Mouse (Mus musculus): ENCODE data around the gene A330070K13Rik. TPM values are rescaled to one million over a fixed set of nuclear protein-coding genes. Genes with fewer than 3 reads are reported as not detected.
A peak's percentile ranks its signal among the peaks of the same experiment; 100 is the strongest.

The A330070K13Rik gene
- polyA plus RNA-seq (2014; fragmentation: Nextera tagmentation; extraction: Ambion mirVana) = not detected in 2 replicates

- Histone ChIP-seq H3K27me3 (ENCODE audit: control insufficient read depth, insufficient read depth, low read length) (no peaks in the 10 kb centered on the region), H3K9ac (peak within 1 kb of the TSS; percentile 40), H3K27ac (no peak within 1 kb of the TSS), H3K4me3 (replicated peaks; ENCODE audit: low read length) (peak within 1 kb of the TSS; percentile 7; the same call in 1 of the 2 replicates), H3K4me2 (replicated peaks) (peak within 1 kb of the TSS; percentile 48), H3K9me3 (ENCODE audit: control insufficient read depth, low read length) (no peaks in the 10 kb centered on the region), H3K36me3 (replicated peaks; ENCODE audit: control insufficient read depth, insufficient read depth) (no peaks in the 10 kb centered on the region), H3K4me1 (replicated peaks; ENCODE audit: control insufficient read depth, insufficient read depth, low read length) (no peaks in the 10 kb centered on the region; the same call in 1 of the 2 replicates)
- 20% methylated on average over 13 of the region's 13 CpGs for WGBS
- no peak for ATAC-seq (ENCODE audit: low FRiP score)
- DNase-seq (ENCODE audit: low spot score) = peak; percentile 37
Observed at GRCm38 (mm10) chr5:130384222-130384912, at the start of gene A330070K13Rik. A330070K13Rik (minus strand) TSS chr5:130384631.

DNA sequence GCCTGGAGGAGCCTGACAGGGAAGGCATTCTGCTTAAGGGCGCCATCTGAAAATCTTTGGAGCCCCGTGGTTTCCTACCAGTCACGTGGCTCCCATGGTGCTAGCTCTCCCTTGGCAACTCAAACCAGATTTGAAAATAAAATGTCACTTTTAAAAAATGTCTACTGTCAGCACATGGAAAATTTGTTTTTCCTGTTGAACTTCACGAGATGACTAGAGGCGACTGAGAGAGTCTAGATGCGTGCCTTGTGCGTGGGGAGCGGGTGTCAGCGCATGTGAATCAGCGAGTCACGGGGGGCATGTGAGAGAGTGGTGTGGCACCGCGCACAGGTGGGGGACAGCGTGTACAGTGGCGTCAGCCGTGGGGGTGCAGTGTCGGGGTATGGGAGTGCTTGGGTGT is 27.1 kb upstream of the A330070K13Rik start:
- WGBS = 94% methylated on average over 17 of the region's 17 CpGs

GRCm38 (mm10) chr5:130409706-130410105 is 25.3 kb upstream of the A330070K13Rik start:
- no peak for ATAC-seq (ENCODE audit: low FRiP score)
- no peak overlapping the region for H3K9ac ChIP-seq
- H3K36me3 ChIP-seq (replicated peaks; ENCODE audit: control insufficient read depth, insufficient read depth) = no peaks in the 10 kb centered on the region
- H3K4me2 ChIP-seq (replicated peaks) = no peak overlapping the region
- WGBS = 84% methylated on average over 6 of the region's 6 CpGs
- no peak overlapping the region for H3K4me3 ChIP-seq (replicated peaks; ENCODE audit: low read length)
- no peak overlapping the region for H3K27ac ChIP-seq
- H3K4me1 ChIP-seq (replicated peaks; ENCODE audit: control insufficient read depth, insufficient read depth, low read length) = no peaks in the 10 kb centered on the region
- H3K27me3 ChIP-seq (ENCODE audit: control insufficient read depth, insufficient read depth, low read length) = no peaks in the 10 kb centered on the region
- 0 out of 2 replicates have a peak, but pooled peaks cover 5% of the 10 kb centered on the region for H3K9me3 ChIP-seq (ENCODE audit: control insufficient read depth, low read length)
- DNase-seq (ENCODE audit: low spot score) = no peak

More for the DNA sequence above, 27.1 kb upstream of the A330070K13Rik start:
- Histone ChIP-seq H3K4me3 (replicated peaks; ENCODE audit: low read length) (no peak overlapping the region), H3K9me3 (ENCODE audit: control insufficient read depth, low read length) (0 out of 2 replicates have a peak, but pooled peaks cover 5% of the 10 kb centered on the region), H3K27me3 (ENCODE audit: control insufficient read depth, insufficient read depth, low read length) (no peaks in the 10 kb centered on the region), H3K9ac (no peak overlapping the region), H3K4me2 (replicated peaks) (no peak overlapping the region), H3K4me1 (replicated peaks; ENCODE audit: control insufficient read depth, insufficient read depth, low read length) (no peaks in the 10 kb centered on the region), H3K27ac (no peak overlapping the region), H3K36me3 (replicated peaks; ENCODE audit: control insufficient read depth, insufficient read depth) (no peaks in the 10 kb centered on the region)
- ATAC-seq (ENCODE audit: low FRiP score) (no peak), DNase-seq (ENCODE audit: low spot score) (no peak)

DNA sequence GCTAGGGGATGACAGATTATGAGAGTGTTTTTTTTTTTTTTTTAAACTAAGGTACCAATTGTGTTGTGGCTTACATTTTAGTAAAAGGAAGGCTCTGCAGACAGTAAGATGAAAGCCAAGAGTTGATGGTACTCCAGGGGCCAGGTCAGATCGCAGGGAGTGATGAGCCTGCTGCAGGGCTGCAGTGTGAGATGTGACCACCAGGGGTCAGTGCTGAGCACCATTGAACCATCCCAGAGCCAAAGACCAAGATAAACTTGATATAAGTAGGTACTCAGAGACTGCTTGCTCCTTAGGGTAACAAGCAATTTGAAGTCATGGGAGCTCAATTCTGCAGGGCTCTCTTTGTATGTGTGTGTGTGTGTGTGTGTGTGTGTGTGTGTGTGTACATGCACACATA is 20.8 kb upstream of the A330070K13Rik start:
- Histone ChIP-seq H3K4me1 (replicated peaks; ENCODE audit: control insufficient read depth, insufficient read depth, low read length) (no peaks in the 10 kb centered on the region), H3K27ac (no peak overlapping the region), H3K27me3 (ENCODE audit: control insufficient read depth, insufficient read depth, low read length) (no peaks in the 10 kb centered on the region), H3K9ac (no peak overlapping the region), H3K4me3 (replicated peaks; ENCODE audit: low read length) (no peak overlapping the region), H3K9me3 (ENCODE audit: control insufficient read depth, low read length) (no peaks in the 10 kb centered on the region), H3K36me3 (replicated peaks; ENCODE audit: control insufficient read depth, insufficient read depth) (no peaks in the 10 kb centered on the region), H3K4me2 (replicated peaks) (no peak overlapping the region)
- WGBS = 32% methylated on average over 1 of the region's 1 CpGs
- DNase-seq (ENCODE audit: low spot score) (peak; percentile 68), ATAC-seq (ENCODE audit: low FRiP score) (no peak)

DNA sequence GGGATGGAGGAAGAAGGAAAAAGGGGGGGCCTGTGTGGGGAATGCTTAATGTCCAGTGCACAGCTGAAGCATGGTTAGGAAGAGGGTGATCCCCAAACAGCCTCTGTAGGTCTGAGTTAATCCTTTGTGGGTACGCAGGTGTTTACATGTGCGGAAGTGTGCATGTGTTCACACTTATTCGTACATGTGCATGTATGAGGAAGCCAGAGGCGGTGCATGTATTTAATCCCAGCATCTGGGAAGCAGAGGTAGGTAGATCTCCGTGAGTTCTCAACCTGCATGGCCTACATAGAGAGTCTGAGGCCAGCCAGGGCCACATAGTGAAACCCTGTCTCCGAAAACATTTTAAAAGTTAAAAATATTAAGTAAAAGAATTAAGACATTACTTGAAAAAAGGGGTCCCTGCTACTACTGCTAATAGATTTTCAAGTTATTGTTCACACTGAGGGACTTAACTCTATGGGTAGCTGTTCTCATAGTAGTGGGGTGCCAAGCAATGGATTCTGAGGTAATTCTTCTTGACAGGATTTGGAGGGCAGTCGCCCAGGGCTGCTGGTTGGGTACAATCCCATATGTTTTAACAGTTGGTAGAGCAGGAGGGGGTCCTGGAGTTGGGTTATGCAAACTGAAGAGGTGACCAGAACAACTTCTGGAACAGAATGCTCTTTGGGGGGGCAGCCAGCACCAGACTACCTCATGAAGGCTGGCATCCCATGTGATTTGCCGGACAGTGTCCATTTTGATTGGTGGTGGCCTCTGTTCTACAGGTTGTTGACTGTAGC is 15.9 kb upstream of the A330070K13Rik start:
- Histone ChIP-seq H3K4me1 (replicated peaks; ENCODE audit: control insufficient read depth, insufficient read depth, low read length) (no peaks in the 10 kb centered on the region), H3K9me3 (ENCODE audit: control insufficient read depth, low read length) (no peaks in the 10 kb centered on the region), H3K27ac (no peak overlapping the region), H3K27me3 (ENCODE audit: control insufficient read depth, insufficient read depth, low read length) (no peaks in the 10 kb centered on the region), H3K4me3 (replicated peaks; ENCODE audit: low read length) (no peak overlapping the region), H3K9ac (no peak overlapping the region), H3K4me2 (replicated peaks) (no peak overlapping the region), H3K36me3 (replicated peaks; ENCODE audit: control insufficient read depth, insufficient read depth) (no peaks in the 10 kb centered on the region)
- no peak for DNase-seq (ENCODE audit: low spot score)
- ATAC-seq (ENCODE audit: low FRiP score) = no peak
- 94% methylated on average over 8 of the region's 8 CpGs for WGBS

DNA sequence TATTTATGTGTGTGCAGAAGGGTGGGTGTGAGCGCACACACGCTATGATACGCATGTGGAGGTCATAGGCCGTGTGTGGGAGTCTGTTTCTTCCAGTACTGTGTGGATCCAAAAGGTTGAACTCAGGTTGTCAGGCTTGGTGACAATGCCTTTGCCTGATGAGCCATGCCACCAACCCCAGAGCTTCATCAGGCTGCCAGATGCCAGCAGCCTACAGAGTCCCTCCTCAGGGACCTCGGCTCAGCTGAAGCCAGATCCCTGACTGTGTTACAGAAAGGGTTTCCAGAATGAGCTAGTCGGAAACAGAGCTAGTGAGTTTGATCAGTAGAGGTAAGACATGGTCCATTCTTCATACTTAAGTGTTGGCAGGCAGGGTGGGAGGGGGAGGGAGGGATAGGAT is 10.7 kb upstream of the A330070K13Rik start:
- DNase-seq (ENCODE audit: low spot score) (no peak), ATAC-seq (ENCODE audit: low FRiP score) (no peak)
- Histone ChIP-seq H3K9ac (no peak overlapping the region), H3K4me2 (replicated peaks) (no peak overlapping the region), H3K27me3 (ENCODE audit: control insufficient read depth, insufficient read depth, low read length) (no peaks in the 10 kb centered on the region), H3K9me3 (ENCODE audit: control insufficient read depth, low read length) (no peaks in the 10 kb centered on the region; the same call in 1 of the 2 replicates), H3K4me1 (replicated peaks; ENCODE audit: control insufficient read depth, insufficient read depth, low read length) (peaks cover 13% of the 10 kb centered on the region), H3K27ac (no peak overlapping the region), H3K36me3 (replicated peaks; ENCODE audit: control insufficient read depth, insufficient read depth) (no peaks in the 10 kb centered on the region), H3K4me3 (replicated peaks; ENCODE audit: low read length) (no peak overlapping the region)
- WGBS = 66% methylated on average over 6 of the region's 6 CpGs

DNA sequence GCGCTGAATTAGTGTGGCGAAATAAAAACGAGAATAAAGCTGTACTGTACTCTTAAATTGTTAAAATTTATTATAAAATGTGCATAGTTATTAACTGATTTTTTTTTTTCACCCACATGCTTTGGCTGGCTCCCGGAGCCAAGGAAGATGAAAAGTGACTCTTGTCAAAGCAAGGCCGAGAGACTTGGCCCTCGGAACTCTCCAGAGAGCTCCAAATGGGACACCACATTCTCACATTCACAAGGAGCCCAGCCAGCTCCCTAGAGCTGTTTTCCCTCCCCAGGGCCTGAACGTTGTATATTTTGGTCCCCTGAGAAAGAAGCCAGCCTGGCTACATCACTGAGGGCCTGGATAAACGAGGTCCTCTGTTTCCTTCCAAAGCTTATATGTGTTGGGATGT is 10.0 kb upstream of the A330070K13Rik start:
- H3K36me3 ChIP-seq (replicated peaks; ENCODE audit: control insufficient read depth, insufficient read depth) = no peaks in the 10 kb centered on the region
- H3K4me2 ChIP-seq (replicated peaks) = no peak overlapping the region
- no peaks in the 10 kb centered on the region for H3K27me3 ChIP-seq (ENCODE audit: control insufficient read depth, insufficient read depth, low read length)
- ATAC-seq (ENCODE audit: low FRiP score) (no peak), DNase-seq (ENCODE audit: low spot score) (no peak)
- peaks cover 13% of the 10 kb centered on the region for H3K4me1 ChIP-seq (replicated peaks; ENCODE audit: control insufficient read depth, insufficient read depth, low read length)
- no peaks in the 10 kb centered on the region; the same call in 1 of the 2 replicates for H3K9me3 ChIP-seq (ENCODE audit: control insufficient read depth, low read length)
- H3K27ac ChIP-seq = no peak overlapping the region
- 63% methylated on average over 8 of the region's 8 CpGs for WGBS
- no peak overlapping the region for H3K9ac ChIP-seq
- no peak overlapping the region for H3K4me3 ChIP-seq (replicated peaks; ENCODE audit: low read length)

- no peaks in the 10 kb centered on the region for H3K27me3 ChIP-seq (ENCODE audit: control insufficient read depth, insufficient read depth, low read length)
- no peak overlapping the region for H3K4me3 ChIP-seq (replicated peaks; ENCODE audit: low read length)
- H3K4me1 ChIP-seq (replicated peaks; ENCODE audit: control insufficient read depth, insufficient read depth, low read length) = peaks cover 13% of the 10 kb centered on the region
- ATAC-seq (ENCODE audit: low FRiP score) = no peak
- no peak overlapping the region for H3K27ac ChIP-seq
- WGBS = 43% methylated on average over 8 of the region's 8 CpGs
- no peaks in the 10 kb centered on the region; the same call in 1 of the 2 replicates for H3K9me3 ChIP-seq (ENCODE audit: control insufficient read depth, low read length)
- H3K36me3 ChIP-seq (replicated peaks; ENCODE audit: control insufficient read depth, insufficient read depth) = no peaks in the 10 kb centered on the region
- DNase-seq (ENCODE audit: low spot score) = no peak
- no peak overlapping the region for H3K9ac ChIP-seq
- H3K4me2 ChIP-seq (replicated peaks) = no peak overlapping the region
Observed at GRCm38 (mm10) chr5:130393618-130394355, 9.4 kb upstream of the A330070K13Rik start.

- no peak for ATAC-seq (ENCODE audit: low FRiP score)
Observed at GRCm38 (mm10) chr5:130386418-130386817, 2.0 kb upstream of the A330070K13Rik start.

More at GRCm38 (mm10) chr5:130386418-130386817, 2.0 kb upstream of the A330070K13Rik start:
- Histone ChIP-seq H3K9ac (no peak overlapping the region), H3K36me3 (replicated peaks; ENCODE audit: control insufficient read depth, insufficient read depth) (no peaks in the 10 kb centered on the region), H3K27me3 (ENCODE audit: control insufficient read depth, insufficient read depth, low read length) (no peaks in the 10 kb centered on the region), H3K4me1 (replicated peaks; ENCODE audit: control insufficient read depth, insufficient read depth, low read length) (no peaks in the 10 kb centered on the region; the same call in 1 of the 2 replicates), H3K4me2 (replicated peaks) (no peak overlapping the region), H3K27ac (no peak overlapping the region), H3K4me3 (replicated peaks; ENCODE audit: low read length) (no peak overlapping the region), H3K9me3 (ENCODE audit: control insufficient read depth, low read length) (no peaks in the 10 kb centered on the region; the same call in 1 of the 2 replicates)
- WGBS = 46% methylated on average over 7 of the region's 7 CpGs
- no peak for DNase-seq (ENCODE audit: low spot score)
